Comparison of ENCODE assay signal across 8 mouse cellular contexts in genomic region chr7:111028281-111029045, GRCm38 (mm10). TPM values are rescaled to one million over a fixed set of nuclear protein-coding genes. Genes with fewer than 3 reads are reported as not detected.
DNase-seq lines count a peak whose midpoint lies in the region; ATAC-seq and TF ChIP-seq lines count a peak whose summit lies in the region.

Gene Ctr9 (plus strand): TSS chr7:111028951.

- peak within 1 kb of the TSS; percentile 92 for H3K4me3 ChIP-seq in heart, embryonic 11.5 days (ENCODE audit: low read depth, low read length)
- peak within 1 kb of the TSS; percentile 80 for H3K4me3 ChIP-seq in kidney, embryonic 16.5 days (ENCODE audit: low read length)
- H3K4me3 ChIP-seq in liver, adult 2 months (ENCODE audit: insufficient read depth, low read depth, low read length): peak within 1 kb of the TSS; percentile 77
- peak within 1 kb of the TSS; percentile 98 for H3K4me3 ChIP-seq in myocyte

- H3K4me1 ChIP-seq in heart, embryonic 11.5 days (ENCODE audit: control insufficient read depth, insufficient read depth, low read length): peaks cover 8% of the 10 kb centered on the region
- H3K4me1 ChIP-seq in kidney, embryonic 16.5 days (ENCODE audit: insufficient read depth, low read length): peaks cover 26% of the 10 kb centered on the region
- peaks cover 13% of the 10 kb centered on the region for H3K4me1 ChIP-seq in liver, adult 2 months (ENCODE audit: control insufficient read depth, insufficient read depth, low read length)

- H3K4me2 ChIP-seq in heart, embryonic 11.5 days: peak within 1 kb of the TSS; percentile 82
- H3K4me2 ChIP-seq in kidney, embryonic 16.5 days (replicated peaks; ENCODE audit: low read depth, low read length): peak within 1 kb of the TSS; percentile 80
- peak within 1 kb of the TSS; percentile 94 for H3K4me2 ChIP-seq in myocyte (ENCODE audit: low read depth)

- peak; percentile 96 for ATAC-seq in erythroblast, adult 5-6 weeks (replicated peaks; ENCODE audit: low FRiP score, poor library complexity, severe bottlenecking)
- peak; percentile 96 for ATAC-seq in heart, embryonic 11.5 days (replicated peaks; ENCODE audit: insufficient number of reproducible peaks, low FRiP score, low TSS enrichment)
- ATAC-seq in kidney, embryonic 16.5 days (ENCODE audit: low FRiP score, low TSS enrichment): peak; percentile 97

- peak; percentile 94 to 96 for DNase-seq in B cell, adult 2 months
- peak; percentile 92 for DNase-seq in brain, adult 2 months (ENCODE audit: low read depth, low spot score)
- DNase-seq in liver, adult 2 months (ENCODE audit: extremely low read depth, low read depth, low spot score): peak; percentile 71
- peak; percentile 92 for DNase-seq in splenic B cell, adult 2 months (ENCODE audit: low read depth, low spot score)

- H3ac ChIP-seq in myocyte (ENCODE audit: control insufficient read depth, insufficient read length): peak within 1 kb of the TSS; percentile 29

- H3K9me3 ChIP-seq in heart, embryonic 11.5 days (replicated peaks; ENCODE audit: control insufficient read depth, low read length): no peaks in the 10 kb centered on the region
- no peaks in the 10 kb centered on the region for H3K9me3 ChIP-seq in kidney, embryonic 16.5 days (ENCODE audit: low read length)

- peak within 1 kb of the TSS; percentile 82 for H3K9ac ChIP-seq in heart, embryonic 11.5 days (ENCODE audit: low read depth, low read length)
- H3K9ac ChIP-seq in kidney, embryonic 16.5 days (replicated peaks; ENCODE audit: low read length): peak within 1 kb of the TSS; percentile 86
- H3K9ac ChIP-seq in liver, adult 2 months (ENCODE audit: low read depth, low read length): peak within 1 kb of the TSS; percentile 77

- peaks cover 5% of the 10 kb centered on the region for H3K36me3 ChIP-seq in heart, embryonic 11.5 days (ENCODE audit: control insufficient read depth, insufficient read depth, low read length)
- peaks cover 8% of the 10 kb centered on the region; the same call in 1 of the 2 replicates for H3K36me3 ChIP-seq in kidney, embryonic 16.5 days (ENCODE audit: insufficient read depth, low read length)
- peaks cover 6% of the 10 kb centered on the region; the same call in 1 of the 2 replicates for H3K36me3 ChIP-seq in liver, adult 2 months (ENCODE audit: control insufficient read depth, insufficient read depth, low read length)
- H3K36me3 ChIP-seq in myocyte (ENCODE audit: control insufficient read depth, insufficient read depth): peaks cover 18% of the 10 kb centered on the region
- H3K36me3 ChIP-seq in splenic B cell, adult 2 months (ENCODE audit: control insufficient read depth, insufficient read depth, low read length, poor library complexity, severe bottlenecking): no peaks in the 10 kb centered on the region

- peak; percentile 90 for TF ChIP-seq POLR2A in liver, adult 2 months (IDR thresholded peaks at IDR 0.05; ENCODE audit: extremely low read depth, insufficient read depth, low read length)
- peak; percentile 86 for TF ChIP-seq POLR2A in myocyte (IDR thresholded peaks at IDR 0.05; ENCODE audit: insufficient read length, low read depth)

- no peaks in the 10 kb centered on the region for H3K27me3 ChIP-seq in heart, embryonic 11.5 days (ENCODE audit: control insufficient read depth, insufficient read depth, low read length)
- no peaks in the 10 kb centered on the region for H3K27me3 ChIP-seq in kidney, embryonic 16.5 days (ENCODE audit: insufficient read depth, low read length)
- no peaks in the 10 kb centered on the region for H3K27me3 ChIP-seq in liver, adult 2 months (ENCODE audit: control insufficient read depth, insufficient read depth, low read length)
- H3K27me3 ChIP-seq in myocyte (ENCODE audit: control insufficient read depth, insufficient read depth, insufficient read length): no peaks in the 10 kb centered on the region
- no peaks in the 10 kb centered on the region for H3K27me3 ChIP-seq in splenic B cell, adult 2 months (ENCODE audit: control insufficient read depth, insufficient read depth, low read length, poor library complexity, severe bottlenecking)

- peaks cover 3% of the 10 kb centered on the region; the same call in 1 of the 2 replicates for H3K79me2 ChIP-seq in liver, adult 2 months (ENCODE audit: control insufficient read depth, insufficient read depth, low read length)
- peaks cover 21% of the 10 kb centered on the region for H3K79me2 ChIP-seq in myocyte (ENCODE audit: control insufficient read depth, insufficient read depth)

- peak within 1 kb of the TSS; percentile 96 for H3K27ac ChIP-seq in heart, embryonic 11.5 days (ENCODE audit: low read depth, low read length)
- peak within 1 kb of the TSS; percentile 97 for H3K27ac ChIP-seq in kidney, embryonic 16.5 days (ENCODE audit: low read length)
- H3K27ac ChIP-seq in liver, adult 2 months (replicated peaks; ENCODE audit: insufficient read depth, low read depth, low read length): peak within 1 kb of the TSS; percentile 89

- 5% methylated on average over 45 of the region's 45 CpGs for WGBS in heart, embryonic 11.5 days (ENCODE audit: insufficient replicate concordance)
- WGBS in kidney, embryonic 16.5 days: 5% methylated on average over 45 of the region's 45 CpGs
- 7% methylated on average over 45 of the region's 45 CpGs for WGBS in liver, adult 2 months

- no peak for TF ChIP-seq CTCF in liver, adult 2 months (IDR thresholded peaks at IDR 0.05; ENCODE audit: low read depth, low read length)

TF ChIP-seq in myocyte, 11 proteins besides CTCF, POLR2A, EP300 and RAD21:
- TF ChIP-seq MYOG (IDR thresholded peaks at IDR 0.05; ENCODE audit: control insufficient read depth in 1 of 3, insufficient read depth in 1 of 3, insufficient read length in 2 of 3, low read depth in 2 of 3) (peak in 1 of 3 experiments; percentile 1), E2F4 (IDR thresholded peaks at IDR 0.05; ENCODE audit: insufficient read depth) (no peak), TCF3 (IDR thresholded peaks at IDR 0.05; ENCODE audit: insufficient read length, low read depth) (no peak), SRF (IDR thresholded peaks at IDR 0.05; ENCODE audit: control insufficient read depth, insufficient read length, low read depth) (no peak), POLR2AphosphoS2 (IDR thresholded peaks at IDR 0.05; ENCODE audit: insufficient read length, low read depth) (peak; percentile 92)

RNA-seq across cellular contexts. Expression of gene Ctr9, which starts in this region (rescaled TPM):
- 12.7 and 17.8 TPM in 2 replicates for total RNA-seq in erythroblast, adult 5-6 weeks (2015; ENCODE audit: low replicate concordance)
- total RNA-seq in erythroblast, adult 5-6 weeks (2017; ENCODE audit: low replicate concordance): 18.9 and 33.3 TPM in 2 replicates
- polyA plus RNA-seq in heart, embryonic 11.5 days (2014; fragmentation: Nextera tagmentation; extraction: Ambion mirVana): 46.1 and 53.6 TPM in 2 replicates
- 79.0 and 81.2 TPM in 2 replicates for polyA plus RNA-seq in kidney, embryonic 16.5 days (2015; fragmentation: Nextera tagmentation; extraction: Ambion mirVana)
- 17.1 and 17.3 TPM in 2 replicates for total RNA-seq in liver, adult 2 months (2014; rRNA removed)
- 4.1 and 6.0 TPM in 2 replicates for polyA plus RNA-seq in liver, adult 2 months (2012; rRNA removed)
- polyA plus RNA-seq in myocyte (2012; fragmentation: generic; extraction: Trizol): 16.5 TPM

Comparison
In these comparisons a context has a peak if more than half of its experiments do, and no peak if none do; other contexts are left out.
1. Peak in every context shown above with its lines: DNase-seq, ATAC-seq, H3K4me3 ChIP-seq and H3K27ac ChIP-seq.